Mouse (Mus musculus): ENCODE measurements at regions not wholly inside any gene's neighbourhood (a gene's known extent, or its start where the extent isn't known, plus 50 kb on each side); places are given as distances from the start of the nearest gene placed in this dataset.
A peak's percentile ranks its signal among the peaks of the same experiment; 100 is the strongest.
"Not testable (repeated sequence)": the region's sequence is repeated elsewhere in the genome, so short reads cannot be mapped to it uniquely, and the experiment has no call there.

DNA sequence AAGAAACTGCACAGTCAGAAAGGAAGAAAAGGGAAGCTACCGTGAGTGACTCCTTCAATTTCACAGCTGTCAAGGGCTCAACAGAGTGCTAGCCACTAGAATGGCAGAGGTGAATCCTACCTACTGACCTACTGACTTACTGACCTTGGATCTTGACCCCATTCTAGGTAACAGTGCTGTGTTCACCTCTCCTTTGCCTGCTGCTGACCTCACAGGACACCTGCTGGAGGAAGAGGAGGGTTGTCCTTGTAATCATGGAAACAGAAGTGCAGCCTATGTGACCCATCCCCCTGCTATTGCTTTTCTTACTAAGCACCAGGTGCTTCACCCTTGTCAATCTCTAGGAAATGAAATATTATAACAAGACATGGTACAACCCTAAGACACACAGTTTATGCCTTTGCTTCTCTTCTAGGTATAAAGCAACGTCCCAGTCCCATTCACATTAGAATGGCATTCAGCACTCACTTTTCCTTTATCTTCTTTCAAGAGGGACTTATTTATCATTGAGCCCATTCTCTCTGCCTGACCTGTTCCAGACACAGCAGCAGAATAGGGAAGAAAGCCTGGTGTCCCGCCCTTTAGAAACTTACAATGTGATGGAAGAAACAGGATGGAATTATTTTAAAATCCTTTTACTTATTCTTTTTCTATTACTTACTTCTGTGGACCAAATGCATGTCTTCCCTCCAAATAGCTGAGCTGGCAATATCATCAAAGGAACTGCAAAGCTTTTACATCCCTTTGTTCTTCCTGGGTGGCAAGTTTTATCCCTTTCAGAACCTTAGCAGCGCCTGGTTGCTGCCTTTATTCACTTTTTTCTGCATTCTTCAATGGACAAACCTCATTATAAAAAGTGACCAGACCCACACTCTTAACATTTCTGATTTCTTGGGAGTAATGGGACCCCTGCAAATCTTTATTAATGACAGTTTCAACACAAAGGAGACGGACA lies 176.5 kb downstream of the Alg10b start:
- no peak for DNase-seq

DNA sequence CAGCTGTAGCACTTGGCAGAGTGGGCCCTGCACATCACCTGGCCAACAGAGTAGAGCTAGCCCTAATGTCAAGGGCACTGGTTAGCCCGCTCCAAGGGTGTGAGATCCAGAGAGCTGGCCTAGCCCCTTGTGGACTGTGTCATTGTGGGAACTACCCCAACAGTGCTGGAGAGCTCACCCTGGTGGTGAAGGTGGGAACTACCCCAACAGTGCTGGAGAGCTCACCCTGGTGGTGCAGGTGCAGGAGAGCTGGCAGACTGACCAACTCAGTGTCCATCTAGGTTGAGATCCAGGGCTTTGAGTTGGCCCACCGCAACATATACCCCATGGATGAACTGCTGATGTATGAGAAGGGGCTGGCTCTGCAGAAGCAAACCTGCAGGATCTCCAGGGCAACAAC lies 196.7 kb downstream of the Alg10b start:
- peak; percentile 5 to 6 for DNase-seq

DNA sequence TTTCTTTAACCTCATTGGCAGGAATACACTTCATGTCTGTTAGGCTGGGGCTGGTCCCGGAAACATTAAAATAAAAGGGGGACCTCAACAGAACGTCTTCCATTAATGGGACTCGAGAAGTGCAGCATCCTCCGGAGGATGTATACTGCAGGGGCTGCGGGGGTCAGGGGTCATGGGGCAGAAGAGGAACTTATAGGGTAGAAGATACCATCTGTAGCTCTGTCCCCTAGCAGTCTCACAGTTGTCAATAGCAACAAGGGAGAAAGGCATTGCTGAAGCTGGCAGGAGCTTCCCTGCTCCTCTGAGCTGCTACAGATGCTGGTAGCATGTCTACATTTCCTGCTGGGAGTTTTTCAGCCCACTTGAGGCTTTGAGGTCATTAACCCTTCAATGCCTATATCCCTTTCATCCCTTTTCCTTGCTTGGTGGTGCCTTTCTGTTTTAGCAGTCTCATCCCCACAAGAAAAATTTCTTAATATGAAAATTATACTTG lies 198.1 kb downstream of the Alg10b start:
- no peak for DNase-seq

DNA sequence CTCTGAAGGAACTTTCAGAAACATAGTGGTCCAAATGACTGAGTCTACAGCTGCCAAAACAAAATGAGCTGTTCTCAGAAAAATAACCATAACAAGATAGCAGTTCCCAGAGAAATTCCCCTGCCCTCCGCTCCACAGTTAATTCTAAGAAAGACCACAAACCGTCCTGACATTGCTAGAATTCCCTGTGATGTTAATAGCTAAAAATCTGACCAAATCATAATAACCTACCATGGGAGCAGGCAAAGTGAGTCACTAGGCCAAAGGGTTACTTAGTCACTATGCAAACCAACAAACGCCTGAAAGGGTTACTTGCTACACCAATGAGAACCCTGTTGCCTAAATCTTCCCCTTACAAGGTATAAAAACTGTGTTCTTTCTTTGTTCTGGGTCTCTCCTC lies 206.9 kb downstream of the Alg10b start:
- DNase-seq, result not testable (repeated sequence)

DNA sequence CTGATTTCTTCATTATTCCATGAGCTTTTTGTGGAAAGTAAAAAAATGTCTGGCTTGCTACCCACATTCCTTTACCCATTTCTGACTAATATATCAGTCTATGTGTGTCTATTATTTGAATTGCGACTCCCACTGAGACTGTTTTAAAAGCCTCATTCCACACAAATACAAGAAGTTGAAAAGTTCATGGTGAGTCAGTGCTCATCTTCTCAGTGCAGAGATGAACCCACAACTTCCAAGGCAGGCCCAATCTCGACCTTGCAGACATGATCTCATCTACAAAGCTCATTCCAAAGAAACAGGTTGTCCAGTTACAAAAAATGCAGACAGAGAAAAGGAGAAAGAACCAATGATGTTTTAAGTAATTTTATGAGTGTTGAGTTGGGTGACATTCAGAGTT lies 208.0 kb downstream of the Alg10b start:
- no peak for DNase-seq

DNA sequence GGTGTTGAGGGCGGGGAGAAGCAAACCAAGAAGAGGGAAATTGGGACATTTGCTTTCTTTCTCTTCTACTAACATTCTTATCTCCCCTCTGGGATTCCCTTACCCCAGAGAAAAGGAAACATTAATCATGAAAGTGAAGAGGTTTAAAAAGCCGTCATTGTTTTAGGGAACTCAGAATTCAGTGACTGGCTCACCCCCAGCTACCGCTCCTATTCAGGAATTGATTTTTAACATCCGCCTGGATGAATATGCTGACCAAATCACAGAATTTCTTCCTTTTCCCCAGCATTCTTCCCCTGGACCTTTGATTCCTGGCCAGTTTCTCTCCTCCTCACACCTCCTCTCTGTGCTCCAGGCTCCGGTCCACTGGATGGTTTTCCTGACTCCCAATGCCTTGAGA lies 211.2 kb downstream of the Alg10b start:
- DNase-seq, result no peak
